ENCODE assay signal across 9 mouse cellular contexts in the genomic region with DNA sequence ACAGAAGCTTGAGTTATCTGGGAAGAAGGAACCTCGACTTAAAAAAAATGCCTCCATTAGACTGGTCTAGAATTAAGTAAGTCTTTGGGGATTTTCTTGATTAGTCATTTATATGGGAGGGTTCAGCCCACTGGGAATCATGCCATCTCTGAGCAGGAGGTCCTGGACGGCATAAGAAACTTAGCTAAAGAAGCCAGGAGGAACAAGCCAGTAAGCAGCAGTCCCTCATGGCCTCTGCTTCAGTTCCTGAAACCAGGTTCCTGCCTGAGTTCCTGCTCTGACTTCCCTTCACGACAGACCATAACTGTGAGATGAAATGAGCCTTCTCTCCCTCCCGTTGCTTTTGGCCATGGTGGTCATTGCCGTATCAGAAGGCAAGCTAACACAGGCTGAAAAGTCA. TPM values are rescaled to one million over a fixed set of nuclear protein-coding genes. Genes with fewer than 3 reads are reported as not detected.
DNase-seq lines count a peak whose midpoint lies in the region; ATAC-seq and TF ChIP-seq lines count a peak whose summit lies in the region.
"Had no signal": no experiment of that assay in that cellular context is flagged by ENCODE, and none has a peak within 500 bp of the region (broad histone marks: within the 10 kb centered on the region; RNA-seq: fewer than 3 reads in every experiment).

No protein-coding gene starts in this region.

- WGBS in midbrain, postnatal 0 days = 59% methylated on average over 5 of the region's 5 CpGs
- 69% methylated on average over 5 of the region's 5 CpGs for WGBS in midbrain, embryonic 13.5 days

- no peak overlapping the region for H3K4me2 ChIP-seq in midbrain, postnatal 0 days (ENCODE audit: low read depth, low read length, poor library complexity, severe bottlenecking)
- no peak overlapping the region for H3K4me2 ChIP-seq in midbrain, embryonic 13.5 days (replicated peaks)

- no peaks in the 10 kb centered on the region for H3K27me3 ChIP-seq in midbrain, postnatal 0 days (ENCODE audit: insufficient read depth, low read length)
- no peaks in the 10 kb centered on the region for H3K27me3 ChIP-seq in midbrain, embryonic 13.5 days
- H3K27me3 ChIP-seq: midbrain, embryonic 15.5 days had no signal

- H3K4me1 ChIP-seq in midbrain, postnatal 0 days (ENCODE audit: insufficient read depth, low read length) = no peaks in the 10 kb centered on the region
- 0 out of 2 replicates have a peak, but pooled peaks cover 4% of the 10 kb centered on the region for H3K4me1 ChIP-seq in midbrain, embryonic 13.5 days (replicated peaks)
- H3K4me1 ChIP-seq: midbrain, embryonic 15.5 days had no signal

- no peaks in the 10 kb centered on the region for H3K9me3 ChIP-seq in midbrain, postnatal 0 days (ENCODE audit: low read length)
- no peaks in the 10 kb centered on the region for H3K9me3 ChIP-seq in midbrain, embryonic 13.5 days
- H3K9me3 ChIP-seq: midbrain, embryonic 15.5 days had no signal

- ATAC-seq in midbrain, postnatal 0 days (ENCODE audit: low FRiP score) = no peak
- no peak for ATAC-seq in midbrain, embryonic 13.5 days
- peak; percentile 43; the same call in 1 of the 2 replicates for ATAC-seq in neutrophil, adult 5-6 weeks (ENCODE audit: extremely low read depth, insufficient number of reproducible peaks, low FRiP score, poor library complexity, severe bottlenecking)
- ATAC-seq: midbrain, embryonic 15.5 days had no signal

- no peak for TF ChIP-seq CTCF in midbrain, postnatal 0 days (IDR thresholded peaks at IDR 0.05)

- H3K4me3 ChIP-seq in midbrain, postnatal 0 days (ENCODE audit: low read depth, low read length) = no peak overlapping the region
- no peak overlapping the region for H3K4me3 ChIP-seq in midbrain, embryonic 13.5 days (replicated peaks)
- H3K4me3 ChIP-seq: midbrain, embryonic 15.5 days had no signal

- DNase-seq in cerebellum, postnatal 14 days = peak; percentile 8 to 24
- DNase-seq in cerebellum, adult 11-12 months = no peak
- peak; percentile 24 for DNase-seq in midbrain, postnatal 0 days (ENCODE audit: low spot score)
- DNase-seq in heart, postnatal 36 days = peak; percentile 19 to 21
- DNase-seq in right cerebral cortex, adult 2 months (ENCODE audit: low spot score in 2 of 2) = no peak
- no peak for DNase-seq in ovary, adult 18-20 months (ENCODE audit: low spot score)

- no peaks in the 10 kb centered on the region for H3K36me3 ChIP-seq in midbrain, postnatal 0 days (ENCODE audit: insufficient read depth, low read length)
- H3K36me3 ChIP-seq in midbrain, embryonic 13.5 days = no peaks in the 10 kb centered on the region
- H3K36me3 ChIP-seq: midbrain, embryonic 15.5 days had no signal

- intact Hi-C loops in heart, postnatal 36 days (cut with DNase I) = no loop called here

- H3K9ac ChIP-seq in midbrain, postnatal 0 days (replicated peaks; ENCODE audit: low read length, poor library complexity, severe bottlenecking) = no peak overlapping the region
- no peak overlapping the region for H3K9ac ChIP-seq in midbrain, embryonic 13.5 days (replicated peaks)
- H3K9ac ChIP-seq: midbrain, embryonic 15.5 days had no signal

- H3K27ac ChIP-seq in midbrain, postnatal 0 days (ENCODE audit: low read depth, low read length) = no peak overlapping the region
- no peak overlapping the region for H3K27ac ChIP-seq in midbrain, embryonic 13.5 days
- H3K27ac ChIP-seq: midbrain, embryonic 15.5 days had no signal

RNA-seq across cellular contexts. Expression of a gene that starts 29.6 kb away (rescaled TPM):
- total RNA-seq in midbrain, postnatal 0 days (2014; rRNA removed) = not detected in 2 replicates
- polyA plus RNA-seq in midbrain, postnatal 0 days (2015; fragmentation: Nextera tagmentation; extraction: Ambion mirVana) = not detected in 2 replicates
- not detected in 2 replicates for polyA plus RNA-seq in midbrain, embryonic 13.5 days (2015; fragmentation: Nextera tagmentation; extraction: Ambion mirVana)
- not detected for total RNA-seq in heart, postnatal 36 days (2021)
- total RNA-seq in neutrophil, adult 5-6 weeks (2017) = not detected in 2 replicates
- polyA plus RNA-seq: midbrain, embryonic 15.5 days had no signal

Comparison
In these comparisons a context has a peak if more than half of its experiments do, and no peak if none do; other contexts are left out.
1. DNase-seq: peak in cerebellum, postnatal 14 days (2 of 2), midbrain, postnatal 0 days (single experiment) and heart, postnatal 36 days (2 of 2); none in cerebellum, adult 11-12 months (single experiment), right cerebral cortex, adult 2 months (0 of 2) and ovary, adult 18-20 months (single experiment).